Mouse (Mus musculus) lung, adult 2 months (tissue): Measurements from ENCODE around the gene Slc35a3. TPM values are rescaled to one million over a fixed set of nuclear protein-coding genes. Genes with fewer than 3 reads are reported as not detected.
A peak's percentile ranks its signal among the peaks of the same experiment; 100 is the strongest.
"Not testable (repeated sequence)": the region's sequence is repeated elsewhere in the genome, so short reads cannot be mapped to it uniquely, and the experiment has no call there.

Experiments used
- DNase-seq: peaks from one replicate; pipeline ENCODE4 v3.0.0; 2022
- H3K4me1 ChIP-seq: fragments of 200-500 bp; 2 replicates; pipeline ENCODE4 v1.6.1; 2011; ENCODE audit warnings: low read length; ENCODE audit not compliant: control insufficient read depth, insufficient read depth
- H3K4me3 ChIP-seq: fragments of 200-500 bp; replicated peaks from 2 replicates; pipeline ENCODE3; 2011; ENCODE audit warnings: low read depth, mild to moderate bottlenecking, control low read depth, low read length; ENCODE audit errors: extremely low read depth
- CTCF ChIP-seq: fragments of 200-500 bp; IDR thresholded peaks from 2 replicates; pipeline ENCODE4 v1.5.1; 2011; ENCODE audit warnings: mild to moderate bottlenecking, low read length, control low read depth; ENCODE audit not compliant: insufficient read depth
- POLR2A ChIP-seq: fragments of 200-500 bp; IDR thresholded peaks from 2 replicates; pipeline ENCODE4 v1.6.1; 2011; ENCODE audit warnings: low read depth, mild to moderate bottlenecking, control low read depth, low read length, borderline replicate concordance; ENCODE audit errors: extremely low read depth
- WGBS: fragments of 180-500 bp; shearing (Covaris S2); methylation state at CpG from one replicate; pipeline ENCODE4 v1.1.7; 2018; 5-methylcytosine and 5-hydroxymethylcytosine counted together
- polyA plus RNA-seq: library from polyadenylated mRNA; depleted of rRNA; stranded (reverse); fragments of >200 nt; gene quantifications from 2 replicates; pipeline ENCODE4 v1.2.3, GENCODE M21; 2012; rRNA removed

Slc35a3 gene
- 6.3 and 7.5 TPM in 2 replicates for polyA plus RNA-seq

- no peak for DNase-seq
- no peak for TF ChIP-seq CTCF
- no peak for TF ChIP-seq POLR2A
- peaks cover 10% of the 10 kb centered on the region for H3K4me1 ChIP-seq
- peak within 1 kb of the TSS; percentile 93 for H3K4me3 ChIP-seq
- WGBS, result 2% methylated on average over 8 of the region's 8 CpGs
Observed at GRCm38 (mm10) chr3:116712436-116712881, at the start of gene Slc35a3. Slc35a3 (minus strand) TSS chr3:116712831.

- 92% methylated on average over 8 of the region's 8 CpGs for WGBS
Observed at GRCm38 (mm10) chr3:116752818-116753217, 40.2 kb upstream of the Slc35a3 start.

GRCm38 (mm10) chr3:116751191-116751860, 38.7 kb upstream of the Slc35a3 start:
- WGBS, result 80% methylated on average over 4 of the region's 4 CpGs
- Histone ChIP-seq H3K4me3 (no peak overlapping the region), H3K4me1 (no peaks in the 10 kb centered on the region)
- TF ChIP-seq POLR2A (no peak), CTCF (peak; percentile 26; the same call in 1 of the 2 replicates)
- peak; percentile 17 for DNase-seq

More at GRCm38 (mm10) chr3:116752818-116753217, 40.2 kb upstream of the Slc35a3 start:
- no peak for TF ChIP-seq POLR2A
- TF ChIP-seq CTCF, result no peak
- Histone ChIP-seq H3K4me3 (no peak overlapping the region), H3K4me1 (no peaks in the 10 kb centered on the region)
- no peak for DNase-seq

DNA sequence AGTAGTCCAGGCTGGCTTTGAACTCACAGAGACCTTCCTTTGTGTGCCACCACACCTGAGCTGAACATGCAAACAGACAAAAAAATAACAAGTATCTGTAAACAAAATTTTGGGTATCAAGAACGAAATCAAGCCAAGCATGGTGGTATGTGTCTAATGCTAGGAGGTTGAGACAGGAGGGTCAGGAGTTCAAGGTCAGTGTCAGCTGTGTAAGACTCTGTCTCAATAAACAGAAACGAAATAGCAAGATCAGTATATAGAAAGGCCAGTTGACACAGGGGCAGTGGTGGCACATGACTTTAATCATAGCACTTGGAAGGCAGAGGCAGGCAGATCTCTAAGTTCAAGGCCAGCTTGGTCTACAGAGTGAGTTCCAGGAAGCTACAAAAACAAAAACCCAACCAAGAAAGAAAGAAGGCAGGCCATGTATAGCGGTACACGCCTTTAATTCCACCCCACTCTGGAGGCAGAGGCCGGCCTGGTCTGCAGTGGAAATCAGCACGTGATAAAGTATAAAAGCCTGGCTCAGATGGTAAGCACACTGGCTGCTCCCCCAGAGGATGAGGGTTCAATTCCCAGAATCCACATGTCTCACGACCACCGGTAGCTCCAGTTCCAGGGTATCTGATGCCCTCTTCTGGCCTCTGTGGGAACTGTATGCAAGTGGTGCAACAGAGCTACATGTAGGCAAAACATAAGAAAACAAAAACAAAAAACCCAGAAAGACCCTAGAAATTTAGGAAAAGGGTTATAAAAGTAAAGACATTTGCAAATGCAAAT, 36.0 kb upstream of the Slc35a3 start:
- TF ChIP-seq CTCF (peak; percentile 59), POLR2A (no peak)
- no peak overlapping the region for H3K4me3 ChIP-seq
- 57% methylated on average over 8 of the region's 8 CpGs for WGBS
- no peaks in the 10 kb centered on the region for H3K4me1 ChIP-seq
- DNase-seq, result peak; percentile 29

GRCm38 (mm10) chr3:116747648-116748047, 35.0 kb upstream of the Slc35a3 start:
- WGBS, result 90% methylated on average over 7 of the region's 7 CpGs
- DNase-seq, H3K4me1 ChIP-seq, H3K4me3 ChIP-seq: not testable (repeated sequence)

DNA sequence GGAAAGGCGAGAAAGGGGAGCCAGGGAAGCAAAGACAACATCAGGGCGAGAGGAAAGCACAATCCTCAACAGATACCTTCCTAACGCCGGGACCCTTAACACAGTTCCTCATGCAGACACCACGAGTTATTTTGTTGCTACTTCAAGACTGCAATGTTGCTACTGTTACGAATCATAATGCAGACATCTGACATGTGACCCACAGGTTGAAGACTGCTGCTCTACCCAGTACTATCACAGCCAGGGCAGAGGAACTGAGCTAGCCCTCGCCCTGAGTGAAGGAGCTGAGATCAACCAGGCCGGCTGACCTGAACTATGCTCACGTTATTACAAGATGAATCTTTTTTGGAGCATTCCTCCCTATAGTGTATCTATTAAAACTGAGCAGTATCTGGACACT, 28.3 kb upstream of the Slc35a3 start:
- no peak for TF ChIP-seq CTCF
- TF ChIP-seq POLR2A, result no peak
- 75% methylated on average over 9 of the region's 9 CpGs for WGBS
- DNase-seq, result no peak
- no peaks in the 10 kb centered on the region for H3K4me1 ChIP-seq
- no peak overlapping the region for H3K4me3 ChIP-seq

DNA sequence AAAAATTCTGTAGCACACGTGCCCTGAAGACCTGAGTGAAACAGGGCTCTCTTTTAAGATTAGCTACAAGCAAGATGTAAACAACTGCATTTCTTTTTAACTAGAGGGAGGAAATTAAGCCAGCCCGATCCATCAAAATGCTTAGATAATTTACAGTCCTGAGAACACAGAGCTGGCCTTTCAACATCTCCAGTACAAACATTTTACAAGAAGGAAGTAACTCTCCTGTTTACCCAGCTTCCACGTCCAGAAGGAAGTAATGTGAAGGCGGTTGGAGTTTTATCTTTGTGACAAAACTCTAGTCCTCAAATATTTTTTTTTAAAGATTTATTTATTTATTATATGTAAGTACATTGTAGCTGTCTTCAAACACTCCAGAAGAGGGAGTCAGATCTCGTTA, 27.5 kb upstream of the Slc35a3 start:
- WGBS, result 29% methylated on average over 5 of the region's 5 CpGs
- Histone ChIP-seq H3K4me3 (no peak overlapping the region), H3K4me1 (no peaks in the 10 kb centered on the region)
- TF ChIP-seq POLR2A (no peak), CTCF (no peak)
- DNase-seq, result no peak

DNA sequence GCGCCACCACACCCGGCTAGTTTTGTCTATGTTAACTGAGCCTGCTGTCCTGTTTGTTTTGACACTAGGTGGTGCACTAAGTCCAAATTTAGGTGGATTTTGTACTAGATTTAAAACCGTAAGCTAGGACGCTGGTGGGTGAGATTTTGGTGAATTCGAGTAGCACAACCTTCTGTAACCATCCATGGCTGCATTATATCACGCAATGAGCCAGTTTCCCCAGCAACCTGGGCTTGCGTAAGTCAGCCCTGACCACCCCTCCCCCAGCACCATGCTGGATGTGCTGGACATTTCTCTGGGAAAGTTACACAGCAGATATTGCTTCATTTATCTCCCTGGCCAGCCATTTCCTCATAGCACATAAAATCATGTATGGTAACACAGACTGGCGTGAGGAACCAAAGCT, 24.7 kb upstream of the Slc35a3 start:
- TF ChIP-seq CTCF (no peak), POLR2A (no peak)
- DNase-seq, result no peak
- Histone ChIP-seq H3K4me3 (no peak overlapping the region), H3K4me1 (no peaks in the 10 kb centered on the region)
- 64% methylated on average over 8 of the region's 8 CpGs for WGBS

GRCm38 (mm10) chr3:116729483-116730174, 17.0 kb upstream of the Slc35a3 start:
- no peak for DNase-seq
- Histone ChIP-seq H3K4me1 (peaks cover 3% of the 10 kb centered on the region), H3K4me3 (no peak overlapping the region)
- TF ChIP-seq CTCF, result no peak
- no peak for TF ChIP-seq POLR2A
- 52% methylated on average over 2 of the region's 2 CpGs for WGBS

- TF ChIP-seq CTCF (no peak), POLR2A (no peak)
- peaks cover 3% of the 10 kb centered on the region for H3K4me1 ChIP-seq
- 27% methylated on average over 9 of the region's 9 CpGs for WGBS
- DNase-seq, result no peak
- H3K4me3 ChIP-seq, result no peak overlapping the region
Observed at GRCm38 (mm10) chr3:116726807-116727206, 14.2 kb upstream of the Slc35a3 start.
